Mouse (Mus musculus): ENCODE measurements around the gene Cutc.

GRCm38 (mm10) chr19:43743401-43743800 is 9.4 kb upstream of the Cutc start:
- TF ChIP-seq CTCF (IDR thresholded peaks at IDR 0.05; ENCODE audit: control insufficient read depth, insufficient read depth, insufficient replicate concordance, low read depth, low read length) (no peak), POLR2A (IDR thresholded peaks at IDR 0.05; ENCODE audit: control insufficient read depth, low read depth, low read length) (no peak)
